Mouse (Mus musculus): ENCODE results near the gene Car15.

The Car15 gene

DNA sequence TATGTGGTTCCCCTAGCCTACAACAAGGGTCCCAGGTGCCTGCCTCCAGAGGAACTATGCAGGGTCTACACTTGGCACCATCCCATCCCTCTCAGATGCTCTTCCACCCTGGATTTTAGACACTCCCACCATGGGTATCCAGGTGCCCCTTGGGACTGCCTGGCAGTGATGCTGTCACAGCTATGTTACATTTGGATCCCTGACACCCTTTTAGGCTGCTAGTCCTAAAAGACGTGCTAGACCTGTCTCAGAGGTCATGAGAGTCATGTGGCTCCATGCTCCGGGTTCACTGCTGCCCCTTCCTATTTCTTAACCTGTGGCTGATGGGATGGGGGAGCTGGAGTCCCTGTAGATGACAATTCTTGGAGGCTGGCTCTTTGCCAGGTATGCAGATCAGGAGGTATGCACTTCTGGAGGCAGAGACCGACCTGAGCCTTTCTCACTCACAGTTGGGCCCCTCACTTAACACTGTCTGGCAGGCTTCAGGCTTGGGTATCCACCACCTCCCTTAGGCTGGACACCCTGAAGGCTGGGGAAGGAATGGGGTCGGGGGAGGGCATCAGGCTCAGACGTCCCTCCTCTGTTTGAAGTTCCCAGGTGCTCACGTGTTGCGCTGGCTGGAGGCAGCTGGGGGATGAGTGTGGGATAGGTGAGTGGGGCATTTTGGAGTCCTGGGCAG lies 36.2 kb downstream of the Car15 start:
- DNase-seq: no peak

DNA sequence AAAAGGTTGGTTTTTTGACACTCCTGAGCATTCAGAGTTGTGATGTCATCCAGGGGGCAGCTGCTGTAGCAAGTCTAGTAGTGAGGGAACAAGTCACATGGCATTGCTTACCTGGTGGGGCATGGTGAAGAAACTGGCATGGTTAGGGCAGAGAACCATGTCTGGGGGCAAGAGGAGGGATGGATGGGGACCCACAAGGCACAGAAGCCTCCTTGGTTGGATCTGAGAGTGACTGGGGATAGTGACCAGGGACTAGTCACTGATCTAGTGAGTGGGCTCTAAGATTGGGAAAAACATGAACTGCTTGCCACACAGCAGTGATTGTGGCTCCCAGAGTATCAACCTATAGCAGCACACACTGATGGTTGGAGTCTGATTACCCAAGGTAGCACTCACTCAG lies 38.6 kb downstream of the Car15 start:
- DNase-seq: no peak

DNA sequence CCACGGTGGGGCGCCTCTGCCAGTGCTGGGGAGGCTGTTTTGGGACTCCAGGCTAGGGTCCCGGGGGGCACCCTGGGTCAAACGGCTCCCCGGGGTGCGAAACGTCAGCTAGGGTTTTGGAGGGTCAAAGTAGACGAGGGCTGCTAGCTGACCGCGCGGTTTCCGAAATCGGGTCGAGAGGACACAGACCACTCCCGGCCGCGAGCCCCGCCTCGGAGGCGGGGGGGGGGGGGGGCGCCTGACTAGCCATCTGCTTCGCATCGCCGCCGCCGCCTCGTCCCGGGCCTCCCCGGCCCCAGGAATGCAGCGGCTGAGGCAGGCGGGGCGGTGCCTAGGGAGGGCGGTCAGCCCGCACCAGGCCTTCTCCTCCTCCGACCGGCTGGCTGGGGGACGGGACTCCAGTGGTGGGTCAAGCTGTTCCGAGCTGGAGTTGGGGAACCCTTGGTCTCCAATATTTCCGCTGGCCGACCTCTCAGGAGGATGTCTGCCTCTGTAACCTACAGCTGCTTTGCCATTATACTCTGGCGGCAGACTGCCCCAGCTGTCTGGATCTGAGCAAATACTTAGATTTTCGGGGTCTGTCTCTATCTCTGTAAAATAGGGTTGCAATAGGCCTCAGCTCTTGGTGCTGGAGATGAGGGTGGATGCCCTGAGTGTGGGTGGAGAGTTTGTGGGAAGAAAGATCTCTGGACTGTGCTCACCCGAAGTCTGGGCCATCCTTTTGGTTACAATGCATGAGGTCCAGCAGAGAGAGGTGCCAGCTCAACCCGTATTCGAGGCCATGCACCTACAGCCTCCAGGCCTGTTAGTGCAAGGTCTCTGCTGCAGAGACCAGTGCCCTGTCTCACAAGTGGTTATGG lies 39.6 kb downstream of the Car15 start:
- no peak for DNase-seq

DNA sequence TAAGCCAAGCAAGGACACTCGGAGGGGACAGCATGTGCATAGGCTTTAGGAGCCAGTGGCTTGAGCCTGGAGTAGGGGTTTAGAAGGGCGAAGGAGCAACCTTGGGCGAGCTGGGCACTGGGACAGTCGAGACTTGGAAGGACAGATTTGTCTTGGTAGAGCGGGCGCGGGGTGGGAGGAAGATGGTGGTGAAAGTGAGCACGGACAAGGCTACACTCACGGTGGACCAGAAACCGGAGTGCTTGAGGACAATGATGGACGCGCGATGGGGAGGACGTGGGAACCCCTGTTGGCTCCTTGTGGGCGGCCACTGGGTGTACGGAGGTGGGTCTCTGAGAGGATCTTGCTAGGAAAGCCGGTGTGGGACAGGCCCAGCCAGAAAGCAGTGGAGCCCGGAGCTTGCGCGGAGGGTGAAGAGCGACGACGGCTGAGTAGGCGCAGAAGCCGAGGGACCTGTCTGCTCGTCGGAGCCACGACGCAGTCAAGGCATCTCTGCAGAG lies 40.3 kb downstream of the Car15 start:
- no peak for DNase-seq

DNA sequence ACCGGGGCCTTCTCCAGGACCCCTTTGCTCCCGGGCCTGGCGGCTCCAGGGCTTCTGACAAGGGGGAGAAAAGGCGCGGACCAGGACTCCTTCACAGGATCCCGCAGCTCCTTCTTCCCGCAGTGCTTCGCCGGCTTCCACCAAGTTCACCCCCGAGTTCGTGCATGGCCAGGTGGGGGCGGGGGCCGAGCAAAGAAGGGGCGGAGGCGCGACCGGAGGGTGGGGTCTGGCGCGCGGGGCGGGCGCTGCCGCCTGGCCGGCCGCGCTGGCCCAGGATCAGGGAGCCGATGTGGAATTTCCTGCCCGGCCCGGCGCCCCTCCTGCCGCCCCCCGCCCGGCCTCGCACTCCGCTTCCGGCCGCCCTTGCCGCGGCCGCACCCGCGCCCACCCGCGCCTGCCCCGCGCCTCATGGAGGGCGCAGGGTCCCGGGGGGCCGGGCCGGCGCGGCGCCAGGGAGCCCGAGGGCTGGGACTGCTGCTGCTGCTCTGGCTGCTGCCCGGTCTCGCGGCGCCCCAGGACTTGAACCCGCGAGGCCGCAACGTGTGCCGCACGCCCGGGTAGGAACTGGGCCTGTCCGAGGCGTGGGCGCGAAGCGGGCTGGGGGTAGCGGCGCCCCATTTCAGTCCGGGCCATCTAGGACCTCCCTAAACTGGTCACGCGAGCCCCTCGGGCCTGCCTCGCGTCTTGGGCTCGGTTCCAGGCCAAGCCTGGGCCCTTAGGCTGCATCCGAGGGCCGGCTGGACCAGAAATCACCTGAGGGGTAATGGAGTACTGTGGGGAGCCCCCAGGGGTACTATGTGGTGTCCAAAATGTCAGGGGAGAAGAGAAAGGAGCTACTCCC lies 41.0 kb downstream of the Car15 start, which contains the start of gene Scarf2:
Gene Scarf2 (plus strand): TSS at position 312 of the 841 bp plus-strand sequence.
- no peak for DNase-seq

DNA sequence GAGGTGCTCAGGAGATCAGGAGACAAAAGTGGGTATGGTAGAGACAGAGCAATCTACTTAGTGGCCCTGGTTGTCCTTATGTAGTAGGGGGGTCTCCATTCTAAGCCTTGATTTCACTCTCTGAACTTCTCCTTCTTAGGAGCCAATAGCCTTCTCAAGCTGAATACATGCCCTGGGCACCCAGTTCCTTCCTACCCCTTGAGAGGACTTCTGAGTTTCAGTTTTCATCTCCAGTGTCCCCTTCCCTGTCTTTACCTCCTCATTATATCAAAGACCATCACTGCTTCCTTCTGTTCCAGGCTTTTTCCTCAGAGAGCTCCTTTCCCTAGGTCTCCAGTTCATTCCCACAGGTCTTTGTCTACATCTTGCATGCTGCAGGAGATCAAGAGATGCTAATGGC lies 41.6 kb downstream of the Car15 start:
- DNase-seq: no peak

DNA sequence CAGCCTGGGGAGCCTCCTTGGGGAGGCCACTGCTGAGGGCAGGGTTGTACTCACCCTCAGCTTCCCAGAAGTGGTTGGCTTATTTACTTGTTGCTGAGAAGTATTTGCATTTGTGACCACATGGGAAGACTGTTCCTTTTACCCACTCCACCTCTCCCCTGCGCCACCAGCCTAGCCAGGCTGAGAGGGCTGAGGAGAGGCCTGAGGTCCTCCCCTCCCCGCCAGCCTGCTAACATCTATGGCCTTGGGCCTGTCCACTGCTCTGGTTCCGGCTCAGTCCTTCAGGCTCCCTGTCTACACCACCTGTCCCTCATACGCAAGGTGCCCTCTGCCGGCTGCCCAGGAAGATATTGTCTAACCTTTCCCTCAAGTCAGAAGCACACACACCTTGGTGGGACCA lies 42.5 kb downstream of the Car15 start:
- DNase-seq: no peak

DNA sequence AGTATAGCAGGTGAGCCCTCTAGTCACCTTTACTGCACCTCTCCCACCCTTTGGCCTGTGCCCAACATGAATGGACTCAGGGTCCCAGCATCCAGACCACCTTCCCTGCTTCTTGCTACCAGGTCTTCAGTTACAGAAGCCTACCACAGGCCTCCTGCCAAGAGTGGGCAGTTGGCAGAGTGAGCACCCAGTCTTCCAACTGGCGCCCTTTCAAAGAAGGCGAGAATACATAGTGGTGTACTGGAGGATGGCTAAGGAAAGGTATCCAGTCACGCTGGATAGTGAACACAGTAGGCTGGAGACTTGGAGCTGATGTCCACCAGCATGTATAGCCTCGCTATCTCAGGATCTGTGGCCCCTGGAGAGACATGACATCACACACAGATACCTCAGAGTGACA lies 44.1 kb downstream of the Car15 start:
- no peak for DNase-seq

DNA sequence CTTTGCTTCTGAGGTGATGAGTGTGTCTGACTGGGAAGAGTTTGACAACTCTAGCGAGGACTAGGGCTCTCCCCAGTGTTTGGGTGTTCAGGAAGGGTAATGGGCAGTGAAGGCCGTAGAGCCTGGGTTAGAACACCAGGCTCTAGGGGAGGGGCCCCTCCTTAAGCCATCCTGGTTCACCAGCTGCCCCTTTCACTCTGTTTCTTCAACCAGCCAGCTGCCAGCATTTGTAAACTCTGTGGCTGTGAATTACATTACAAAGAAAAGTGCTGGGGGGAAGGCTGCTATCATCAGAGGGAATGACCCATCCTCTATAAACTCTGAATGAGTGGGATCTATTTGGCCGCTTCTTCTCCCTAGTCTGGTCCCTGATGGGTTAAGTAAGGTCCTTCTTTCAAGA lies 45.4 kb downstream of the Car15 start:
- DNase-seq: no peak

DNA sequence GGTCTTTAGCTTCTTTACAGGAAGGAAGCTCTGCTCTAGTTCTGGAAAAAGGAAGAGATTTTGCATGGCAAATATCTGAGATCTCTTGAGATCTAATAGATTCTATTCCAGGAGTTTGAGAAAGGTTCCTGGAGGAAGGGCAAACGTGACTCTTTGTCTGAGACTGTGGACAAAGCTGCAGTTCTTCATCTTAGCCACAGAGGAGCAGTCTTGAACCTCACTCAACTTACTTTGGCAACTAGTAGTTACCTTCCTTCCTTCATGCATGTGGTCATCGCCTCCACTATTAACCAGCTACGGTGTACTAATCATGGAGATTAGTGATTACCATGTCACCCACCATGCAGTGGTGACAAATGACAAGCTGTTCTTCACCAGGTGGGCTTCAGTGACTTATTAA lies 52.8 kb downstream of the Car15 start:
- DNase-seq: no peak

Data from cerebellum, postnatal 36 days (tissue).